9 mouse cellular contexts compared by ENCODE assay signal in the genomic region with DNA sequence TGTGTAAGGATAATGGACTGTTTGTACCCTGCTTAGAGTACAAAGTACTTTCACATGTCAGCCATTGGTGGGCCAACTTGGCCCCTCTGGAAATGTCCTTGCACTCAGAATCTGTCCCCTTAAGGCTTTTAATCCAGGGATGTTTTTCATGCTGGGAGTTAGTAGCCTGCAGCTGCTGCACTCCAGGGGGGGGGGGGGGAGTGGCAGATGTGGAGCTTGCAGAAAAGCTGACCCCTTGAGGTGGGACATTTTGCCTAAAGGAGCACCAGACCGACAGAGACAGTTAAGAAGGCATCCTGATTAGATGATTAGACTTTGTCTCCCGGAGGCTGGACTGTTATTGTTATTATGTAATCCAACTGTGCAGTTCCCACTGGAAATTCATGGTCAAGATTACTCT. TPM values are rescaled to one million over a fixed set of nuclear protein-coding genes. Genes with fewer than 3 reads are reported as not detected.
DNase-seq lines count a peak whose midpoint lies in the region; ATAC-seq and TF ChIP-seq lines count a peak whose summit lies in the region.
"Had no signal": no experiment of that assay in that cellular context is flagged by ENCODE, and none has a peak within 500 bp of the region (broad histone marks: within the 10 kb centered on the region; RNA-seq: fewer than 3 reads in every experiment).

No protein-coding gene starts in this region.

- H3K36me3 ChIP-seq in testis, adult 2 months (ENCODE audit: control insufficient read depth, insufficient read depth, low read length) = no peaks in the 10 kb centered on the region
- H3K36me3 ChIP-seq in limb, embryonic 15.5 days = peaks cover 14% of the 10 kb centered on the region; the same call in 1 of the 2 replicates

- peak; percentile 21 for DNase-seq in embryo, embryonic 10.5 days (ENCODE audit: low spot score)
- no peak for DNase-seq in embryo, embryonic 9.5 days (ENCODE audit: extremely low spot score)
- DNase-seq in testis, postnatal 14 days (ENCODE audit: low spot score) = no peak
- DNase-seq in testis, postnatal 10 days (ENCODE audit: low spot score) = peak; percentile 36
- no peak for DNase-seq in gastrocnemius, postnatal 36 days

- no peak overlapping the region; the same call in 1 of the 2 replicates for H3K4me3 ChIP-seq in testis, adult 2 months (ENCODE audit: control insufficient read depth, low read depth, low read length)
- H3K4me3 ChIP-seq in limb, embryonic 15.5 days = peak overlapping the region; percentile 15

- peak overlapping the region; percentile 34 for H3K4me2 ChIP-seq in limb, embryonic 15.5 days

- intact Hi-C loops in gastrocnemius, postnatal 36 days (cut with DNase I) = no loop called here

- no peak for TF ChIP-seq POLR2A in testis, adult 2 months (IDR thresholded peaks at IDR 0.05; ENCODE audit: control insufficient read depth, low read depth, low read length)

- H3K4me1 ChIP-seq in testis, adult 2 months (ENCODE audit: control insufficient read depth, insufficient read depth, low read length) = peaks cover 17% of the 10 kb centered on the region
- H3K4me1 ChIP-seq in limb, embryonic 15.5 days = peaks cover 66% of the 10 kb centered on the region

- no peaks in the 10 kb centered on the region for H3K9me3 ChIP-seq in limb, embryonic 15.5 days

- ATAC-seq in limb, embryonic 15.5 days (ENCODE audit: insufficient number of reproducible peaks, low FRiP score, low TSS enrichment, low read depth) = no peak
- ATAC-seq in erythroid progenitor cell, adult 5-6 weeks (replicated peaks; ENCODE audit: low FRiP score, poor library complexity, severe bottlenecking) = no peak

- H3K27ac ChIP-seq in testis, adult 2 months (ENCODE audit: control insufficient read depth, insufficient read depth, low read depth, low read length) = 0 out of 2 replicates have a peak overlapping the region, but pooled peaks have one; percentile 6
- H3K27ac ChIP-seq in limb, embryonic 15.5 days = no peak overlapping the region
- H3K27ac ChIP-seq: liver, embryonic 14.5 days had no signal

- no peak overlapping the region for H3K9ac ChIP-seq in limb, embryonic 15.5 days
- H3K9ac ChIP-seq: liver, embryonic 14.5 days had no signal

- H3K27me3 ChIP-seq in testis, adult 2 months (ENCODE audit: control insufficient read depth, insufficient read depth, low read length) = 0 out of 2 replicates have a peak, but pooled peaks cover 2% of the 10 kb centered on the region
- H3K27me3 ChIP-seq in limb, embryonic 15.5 days = 0 out of 2 replicates have a peak, but pooled peaks cover 3% of the 10 kb centered on the region

- WGBS in limb, embryonic 15.5 days = 16% methylated on average over 2 of the region's 2 CpGs

- no peak for TF ChIP-seq CTCF in testis, adult 2 months (IDR thresholded peaks at IDR 0.05; ENCODE audit: control insufficient read depth, insufficient read depth, insufficient replicate concordance, low read depth, low read length)

RNA-seq across cellular contexts. Expression of a gene that starts 2.3 kb away (rescaled TPM):
- polyA plus RNA-seq in testis, adult 2 months (2012; rRNA removed) = 2.7 and 3.8 TPM in 2 replicates
- polyA plus RNA-seq in limb, embryonic 15.5 days (2015; fragmentation: Nextera tagmentation; extraction: Ambion mirVana) = 2.5 and 2.8 TPM in 2 replicates
- 1 to 10 TPM; 6.0 to 7.0 TPM for total RNA-seq in gastrocnemius, postnatal 36 days (2021)
- total RNA-seq in erythroid progenitor cell, adult 5-6 weeks (2015; ENCODE audit: low replicate concordance) = 8.6 and 14.3 TPM in 2 replicates
- 3.0 and 6.7 TPM in 2 replicates for total RNA-seq in erythroid progenitor cell, adult 5-6 weeks (2017; ENCODE audit: low replicate concordance)

Comparison
In these comparisons a context has a peak if more than half of its experiments do, and no peak if none do; other contexts are left out.
1. DNase-seq: peak in embryo, embryonic 10.5 days (single experiment) and testis, postnatal 10 days (single experiment); none in embryo, embryonic 9.5 days (single experiment), testis, postnatal 14 days (single experiment) and gastrocnemius, postnatal 36 days (0 of 2).